Mouse (Mus musculus): ENCODE measurements around the gene Fkbp8. TPM values are rescaled to one million over a fixed set of nuclear protein-coding genes. Genes with fewer than 3 reads are reported as not detected.

Fkbp8 gene
- polyA plus RNA-seq, 1 experiment from 2014 or later, result 441 TPM

GRCm38 (mm10) chr8:70519043-70519442, 8.5 kb upstream of the Fkbp8 start:
- WGBS, result 92% methylated on average over 6 of the region's 6 CpGs
- ATAC-seq, result no peak
- peaks cover 3% of the 10 kb centered on the region; the same call in 1 of the 2 replicates for H3K36me3 ChIP-seq (ENCODE audit: control insufficient read depth, insufficient read depth, low read length)
- H3K9ac ChIP-seq (ENCODE audit: low read depth, low read length), result no peak overlapping the region
- H3K9me3 ChIP-seq (ENCODE audit: control insufficient read depth, low read length), result no peaks in the 10 kb centered on the region
- H3K4me2 ChIP-seq (ENCODE audit: low read length), result no peak overlapping the region
- H3K4me1 ChIP-seq (ENCODE audit: control insufficient read depth, insufficient read depth, low read depth, low read length), result peaks cover 10% of the 10 kb centered on the region
- H3K27me3 ChIP-seq (replicated peaks; ENCODE audit: control insufficient read depth, insufficient read depth, low read length), result no peaks in the 10 kb centered on the region
- H3K27ac ChIP-seq (ENCODE audit: low read depth, low read length), result no peak overlapping the region
- H3K4me3 ChIP-seq (ENCODE audit: low read length), result no peak overlapping the region

GRCm38 (mm10) chr8:70519606-70520005, 7.9 kb upstream of the Fkbp8 start:
- 64% methylated on average over 2 of the region's 2 CpGs for WGBS
- Histone ChIP-seq H3K4me1 (ENCODE audit: control insufficient read depth, insufficient read depth, low read depth, low read length) (peaks cover 10% of the 10 kb centered on the region), H3K4me2 (ENCODE audit: low read length) (no peak overlapping the region), H3K27me3 (replicated peaks; ENCODE audit: control insufficient read depth, insufficient read depth, low read length) (no peaks in the 10 kb centered on the region), H3K4me3 (ENCODE audit: low read length) (no peak overlapping the region), H3K36me3 (ENCODE audit: control insufficient read depth, insufficient read depth, low read length) (no peaks in the 10 kb centered on the region), H3K27ac (ENCODE audit: low read depth, low read length) (no peak overlapping the region), H3K9me3 (ENCODE audit: control insufficient read depth, low read length) (no peaks in the 10 kb centered on the region), H3K9ac (ENCODE audit: low read depth, low read length) (no peak overlapping the region)
- no peak for ATAC-seq

GRCm38 (mm10) chr8:70522592-70523403, 4.7 kb upstream of the Fkbp8 start:
- H3K4me2 ChIP-seq (ENCODE audit: low read length), result peak overlapping the region; percentile 92
- H3K27ac ChIP-seq (ENCODE audit: low read depth, low read length), result peak overlapping the region; percentile 84
- no peaks in the 10 kb centered on the region for H3K36me3 ChIP-seq (ENCODE audit: control insufficient read depth, insufficient read depth, low read length)
- H3K4me3 ChIP-seq (ENCODE audit: low read length), result peak overlapping the region; percentile 84
- H3K27me3 ChIP-seq (replicated peaks; ENCODE audit: control insufficient read depth, insufficient read depth, low read length), result no peaks in the 10 kb centered on the region
- peaks cover 16% of the 10 kb centered on the region for H3K4me1 ChIP-seq (ENCODE audit: control insufficient read depth, insufficient read depth, low read depth, low read length)
- peak; percentile 86 for ATAC-seq
- WGBS, result under 1% methylated on average over 50 of the region's 51 CpGs
- H3K9me3 ChIP-seq (ENCODE audit: control insufficient read depth, low read length), result no peaks in the 10 kb centered on the region
- peak overlapping the region; percentile 88 for H3K9ac ChIP-seq (ENCODE audit: low read depth, low read length)

GRCm38 (mm10) chr8:70527111-70527511, 413 bp upstream of the Fkbp8 start:
- peak overlapping the region; percentile 64 for H3K4me2 ChIP-seq (ENCODE audit: low read length)
- peak overlapping the region; percentile 81 for H3K4me3 ChIP-seq (ENCODE audit: low read length)
- WGBS, result 2% methylated on average over 8 of the region's 8 CpGs
- peak overlapping the region; percentile 98 for H3K9ac ChIP-seq (ENCODE audit: low read depth, low read length)
- H3K27me3 ChIP-seq (replicated peaks; ENCODE audit: control insufficient read depth, insufficient read depth, low read length), result no peaks in the 10 kb centered on the region
- peaks cover 25% of the 10 kb centered on the region for H3K4me1 ChIP-seq (ENCODE audit: control insufficient read depth, insufficient read depth, low read depth, low read length)
- H3K27ac ChIP-seq (ENCODE audit: low read depth, low read length), result peak overlapping the region; percentile 93
- H3K9me3 ChIP-seq (ENCODE audit: control insufficient read depth, low read length), result no peaks in the 10 kb centered on the region
- 0 out of 2 replicates have a peak, but pooled peaks have one; percentile 19 for ATAC-seq
- peaks cover 12% of the 10 kb centered on the region for H3K36me3 ChIP-seq (ENCODE audit: control insufficient read depth, insufficient read depth, low read length)

- peaks cover 17% of the 10 kb centered on the region for H3K36me3 ChIP-seq (ENCODE audit: control insufficient read depth, insufficient read depth, low read length)
- 35% methylated on average over 13 of the region's 13 CpGs for WGBS
- peak overlapping the region; percentile 98 for H3K9ac ChIP-seq (ENCODE audit: low read depth, low read length)
- H3K27ac ChIP-seq (ENCODE audit: low read depth, low read length), result peak overlapping the region; percentile 93
- no peak; the same call in 1 of the 2 replicates for ATAC-seq
- no peaks in the 10 kb centered on the region for H3K27me3 ChIP-seq (replicated peaks; ENCODE audit: control insufficient read depth, insufficient read depth, low read length)
- peak overlapping the region; percentile 81 for H3K4me3 ChIP-seq (ENCODE audit: low read length)
- peaks cover 21% of the 10 kb centered on the region for H3K4me1 ChIP-seq (ENCODE audit: control insufficient read depth, insufficient read depth, low read depth, low read length)
- H3K4me2 ChIP-seq (ENCODE audit: low read length), result peak overlapping the region; percentile 89
- H3K9me3 ChIP-seq (ENCODE audit: control insufficient read depth, low read length), result no peaks in the 10 kb centered on the region
These were observed 766 bp downstream of the Fkbp8 start for GRCm38 (mm10) chr8:70528182-70528797.

- Histone ChIP-seq H3K4me2 (ENCODE audit: low read length) (no peak overlapping the region), H3K27me3 (replicated peaks; ENCODE audit: control insufficient read depth, insufficient read depth, low read length) (no peaks in the 10 kb centered on the region), H3K4me3 (ENCODE audit: low read length) (no peak overlapping the region), H3K36me3 (ENCODE audit: control insufficient read depth, insufficient read depth, low read length) (peaks cover 22% of the 10 kb centered on the region), H3K27ac (ENCODE audit: low read depth, low read length) (no peak overlapping the region), H3K4me1 (ENCODE audit: control insufficient read depth, insufficient read depth, low read depth, low read length) (peaks cover 17% of the 10 kb centered on the region), H3K9ac (ENCODE audit: low read depth, low read length) (0 out of 2 replicates have a peak overlapping the region, but pooled peaks have one; percentile 2), H3K9me3 (ENCODE audit: control insufficient read depth, low read length) (no peaks in the 10 kb centered on the region)
- no peak for ATAC-seq
- WGBS, result 90% methylated on average over 5 of the region's 5 CpGs
These were observed 1.8 kb downstream of the Fkbp8 start for GRCm38 (mm10) chr8:70529299-70529698.

- no peak overlapping the region for H3K4me3 ChIP-seq (ENCODE audit: low read length)
- no peak for ATAC-seq
- 99% methylated on average over 3 of the region's 3 CpGs for WGBS
- H3K36me3 ChIP-seq (ENCODE audit: control insufficient read depth, insufficient read depth, low read length), result peaks cover 24% of the 10 kb centered on the region
- H3K9ac ChIP-seq (ENCODE audit: low read depth, low read length), result no peak overlapping the region
- no peaks in the 10 kb centered on the region for H3K9me3 ChIP-seq (ENCODE audit: control insufficient read depth, low read length)
- H3K4me2 ChIP-seq (ENCODE audit: low read length), result no peak overlapping the region
- no peak overlapping the region for H3K27ac ChIP-seq (ENCODE audit: low read depth, low read length)
- H3K4me1 ChIP-seq (ENCODE audit: control insufficient read depth, insufficient read depth, low read depth, low read length), result peaks cover 17% of the 10 kb centered on the region
- H3K27me3 ChIP-seq (replicated peaks; ENCODE audit: control insufficient read depth, insufficient read depth, low read length), result no peaks in the 10 kb centered on the region
These were observed 2.2 kb downstream of the Fkbp8 start for GRCm38 (mm10) chr8:70529741-70530161.

GRCm38 (mm10) chr8:70530314-70530713, 2.8 kb downstream of the Fkbp8 start:
- H3K4me3 ChIP-seq (ENCODE audit: low read length), result no peak overlapping the region
- peaks cover 26% of the 10 kb centered on the region for H3K36me3 ChIP-seq (ENCODE audit: control insufficient read depth, insufficient read depth, low read length)
- no peak overlapping the region for H3K4me2 ChIP-seq (ENCODE audit: low read length)
- H3K27ac ChIP-seq (ENCODE audit: low read depth, low read length), result no peak overlapping the region
- H3K9ac ChIP-seq (ENCODE audit: low read depth, low read length), result no peak overlapping the region
- no peaks in the 10 kb centered on the region for H3K9me3 ChIP-seq (ENCODE audit: control insufficient read depth, low read length)
- 92% methylated on average over 2 of the region's 2 CpGs for WGBS
- peaks cover 17% of the 10 kb centered on the region for H3K4me1 ChIP-seq (ENCODE audit: control insufficient read depth, insufficient read depth, low read depth, low read length)
- H3K27me3 ChIP-seq (replicated peaks; ENCODE audit: control insufficient read depth, insufficient read depth, low read length), result no peaks in the 10 kb centered on the region
- ATAC-seq, result no peak

GRCm38 (mm10) chr8:70534281-70534680, 6.8 kb downstream of the Fkbp8 start:
- Histone ChIP-seq H3K9me3 (ENCODE audit: control insufficient read depth, low read length) (no peaks in the 10 kb centered on the region), H3K4me3 (ENCODE audit: low read length) (no peak overlapping the region), H3K36me3 (ENCODE audit: control insufficient read depth, insufficient read depth, low read length) (peaks cover 34% of the 10 kb centered on the region), H3K27me3 (replicated peaks; ENCODE audit: control insufficient read depth, insufficient read depth, low read length) (no peaks in the 10 kb centered on the region), H3K4me1 (ENCODE audit: control insufficient read depth, insufficient read depth, low read depth, low read length) (peaks cover 8% of the 10 kb centered on the region), H3K27ac (ENCODE audit: low read depth, low read length) (no peak overlapping the region), H3K9ac (ENCODE audit: low read depth, low read length) (no peak overlapping the region), H3K4me2 (ENCODE audit: low read length) (no peak overlapping the region)
- WGBS, result 94% methylated on average over 12 of the region's 12 CpGs
- no peak for ATAC-seq
